Mouse (Mus musculus): Measurements from ENCODE around the gene Cfap70. TPM values are rescaled to one million over a fixed set of nuclear protein-coding genes. Genes with fewer than 3 reads are reported as not detected.

Cfap70 gene
- total and polyA plus RNA-seq, 2 experiments from 2014 or later: 1.4 to 2.1 TPM

DNA sequence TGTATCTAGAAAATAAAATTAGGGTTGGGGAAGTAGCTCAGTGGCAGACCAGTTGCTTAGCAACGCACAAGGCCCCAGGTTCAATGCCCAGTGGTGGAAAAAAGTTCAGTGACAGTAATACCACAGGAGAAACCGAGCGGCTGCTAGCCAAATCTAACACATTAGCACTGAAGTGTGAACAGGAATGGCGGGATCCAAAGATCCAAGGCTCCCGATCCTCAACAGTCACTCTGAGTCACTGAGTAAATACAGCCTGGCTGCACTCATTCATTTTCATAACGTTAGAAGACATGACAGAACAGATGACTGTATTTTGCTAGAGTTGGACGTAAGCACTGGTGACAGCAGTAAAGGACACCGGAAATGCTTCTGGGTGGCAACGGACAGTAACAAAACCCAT, 106.1 kb downstream of the Cfap70 start:
- no peak for ATAC-seq
- Histone ChIP-seq H3K27ac (ENCODE audit: low read depth, low read length) (no peak overlapping the region), H3K4me3 (ENCODE audit: low read depth, low read length) (no peak overlapping the region), H3K4me1 (ENCODE audit: insufficient read depth) (peaks cover 16% of the 10 kb centered on the region), H3K36me3 (ENCODE audit: insufficient read depth) (peaks cover 10% of the 10 kb centered on the region), H3K4me2 (ENCODE audit: low read depth) (no peak overlapping the region), H3K27me3 (ENCODE audit: insufficient read depth, low read length) (no peaks in the 10 kb centered on the region), H3K9me3 (ENCODE audit: low read length) (no peaks in the 10 kb centered on the region), H3K9ac (no peak overlapping the region)
- no peak for DNase-seq
- TF ChIP-seq CTCF (IDR thresholded peaks at IDR 0.05; ENCODE audit: low read depth): no peak
- 83% methylated on average over 9 of the region's 9 CpGs for WGBS

Other genes with a start within 250 kb of the Cfap70 start
- not detected in 2 replicates for gene Kcnk16, start 183.0 kb downstream of the Cfap70 start, total RNA-seq (2014; rRNA removed)
- not detected in 2 replicates for gene Kcnk16, start 183.0 kb downstream of the Cfap70 start, polyA plus RNA-seq (2015; fragmentation: Nextera tagmentation; extraction: Ambion mirVana)
- 23.5 and 26.0 TPM in 2 replicates for gene Nudt13, start 157.5 kb downstream of the Cfap70 start, total RNA-seq (2014; rRNA removed)
- gene Nudt13, start 157.5 kb downstream of the Cfap70 start, polyA plus RNA-seq (2015; fragmentation: Nextera tagmentation; extraction: Ambion mirVana): 10.7 and 13.5 TPM in 2 replicates
- 37.7 and 46.8 TPM in 2 replicates for gene Ecd, start 104.1 kb downstream of the Cfap70 start, total RNA-seq (2014; rRNA removed)
- gene Ecd, start 104.1 kb downstream of the Cfap70 start, polyA plus RNA-seq (2015; fragmentation: Nextera tagmentation; extraction: Ambion mirVana): 36.4 and 44.0 TPM in 2 replicates
- 47.8 and 61.4 TPM in 2 replicates for gene Fam149b, start 104.1 kb downstream of the Cfap70 start, total RNA-seq (2014; rRNA removed)
- gene Fam149b, start 104.1 kb downstream of the Cfap70 start, polyA plus RNA-seq (2015; fragmentation: Nextera tagmentation; extraction: Ambion mirVana): 18.8 and 26.6 TPM in 2 replicates
- gene Dnajc9, start 63.3 kb downstream of the Cfap70 start, total RNA-seq (2014; rRNA removed): 69.2 and 74.1 TPM in 2 replicates
- gene Dnajc9, start 63.3 kb downstream of the Cfap70 start, polyA plus RNA-seq (2015; fragmentation: Nextera tagmentation; extraction: Ambion mirVana): 112 and 115 TPM in 2 replicates
- 26.2 and 34.7 TPM in 2 replicates for gene Mrps16, start 58.6 kb downstream of the Cfap70 start, total RNA-seq (2014; rRNA removed)
- gene Mrps16, start 58.6 kb downstream of the Cfap70 start, polyA plus RNA-seq (2015; fragmentation: Nextera tagmentation; extraction: Ambion mirVana): 59.9 and 79.1 TPM in 2 replicates
- 36.7 and 43.0 TPM in 2 replicates for gene Anxa7, start 27.9 kb upstream of the Cfap70 start, total RNA-seq (2014; rRNA removed)
- 20.9 and 21.2 TPM in 2 replicates for gene Anxa7, start 27.9 kb upstream of the Cfap70 start, polyA plus RNA-seq (2015; fragmentation: Nextera tagmentation; extraction: Ambion mirVana)
- gene Mss51, start 44.7 kb upstream of the Cfap70 start, total RNA-seq (2014; rRNA removed): 0.14 and 0.15 TPM in 2 replicates
- gene Mss51, start 44.7 kb upstream of the Cfap70 start, polyA plus RNA-seq (2015; fragmentation: Nextera tagmentation; extraction: Ambion mirVana): not detected in 2 replicates
- 172 and 194 TPM in 2 replicates for gene Ppp3cb, start 94.3 kb upstream of the Cfap70 start, total RNA-seq (2014; rRNA removed)
- 83.5 and 103 TPM in 2 replicates for gene Ppp3cb, start 94.3 kb upstream of the Cfap70 start, polyA plus RNA-seq (2015; fragmentation: Nextera tagmentation; extraction: Ambion mirVana)
- gene Usp54, start 188.8 kb upstream of the Cfap70 start, total RNA-seq (2014; rRNA removed): 20.5 and 28.9 TPM in 2 replicates
- gene Usp54, start 188.8 kb upstream of the Cfap70 start, polyA plus RNA-seq (2015; fragmentation: Nextera tagmentation; extraction: Ambion mirVana): 3.0 and 4.8 TPM in 2 replicates
- gene Myoz1, start 204.3 kb upstream of the Cfap70 start, total RNA-seq (2014; rRNA removed): 0.15 and 0.57 TPM in 2 replicates
- 0.30 and 0.83 TPM in 2 replicates for gene Myoz1, start 204.3 kb upstream of the Cfap70 start, polyA plus RNA-seq (2015; fragmentation: Nextera tagmentation; extraction: Ambion mirVana)
- gene Synpo2l, start 216.1 kb upstream of the Cfap70 start, total RNA-seq (2014; rRNA removed): 0.15 and 0.24 TPM in 2 replicates
- gene Synpo2l, start 216.1 kb upstream of the Cfap70 start, polyA plus RNA-seq (2015; fragmentation: Nextera tagmentation; extraction: Ambion mirVana): 0.17 and 0.19 TPM in 2 replicates
- gene Sec24c, start 222.1 kb upstream of the Cfap70 start, total RNA-seq (2014; rRNA removed): 65.0 and 86.4 TPM in 2 replicates
- gene Sec24c, start 222.1 kb upstream of the Cfap70 start, polyA plus RNA-seq (2015; fragmentation: Nextera tagmentation; extraction: Ambion mirVana): 46.0 and 57.1 TPM in 2 replicates
- 11.2 and 17.9 TPM in 2 replicates for gene Fut11, start 242.7 kb upstream of the Cfap70 start, total RNA-seq (2014; rRNA removed)
- 14.0 and 20.7 TPM in 2 replicates for gene Fut11, start 242.7 kb upstream of the Cfap70 start, polyA plus RNA-seq (2015; fragmentation: Nextera tagmentation; extraction: Ambion mirVana)